Mouse (Mus musculus) kidney, adult 10 weeks (tissue): ENCODE data around the gene P2ry2. TPM values are rescaled to one million over a fixed set of nuclear protein-coding genes. Genes with fewer than 3 reads are reported as not detected.

ENCODE experiments used
- polyA plus RNA-seq: library from polyadenylated mRNA; stranded (reverse); fragments of 350-450 nt; fragmentation: Illumina TruSeq; extraction: RNeasy Lipid Tissue Mini Kit (QIAGEN cat#74804); gene quantifications from one replicate; pipeline ENCODE4 v1.2.3, GENCODE M21; 2014; ENCODE audit warnings: low read depth, low replicate concordance

P2ry2 gene
- 2.1 TPM for polyA plus RNA-seq

DNA sequence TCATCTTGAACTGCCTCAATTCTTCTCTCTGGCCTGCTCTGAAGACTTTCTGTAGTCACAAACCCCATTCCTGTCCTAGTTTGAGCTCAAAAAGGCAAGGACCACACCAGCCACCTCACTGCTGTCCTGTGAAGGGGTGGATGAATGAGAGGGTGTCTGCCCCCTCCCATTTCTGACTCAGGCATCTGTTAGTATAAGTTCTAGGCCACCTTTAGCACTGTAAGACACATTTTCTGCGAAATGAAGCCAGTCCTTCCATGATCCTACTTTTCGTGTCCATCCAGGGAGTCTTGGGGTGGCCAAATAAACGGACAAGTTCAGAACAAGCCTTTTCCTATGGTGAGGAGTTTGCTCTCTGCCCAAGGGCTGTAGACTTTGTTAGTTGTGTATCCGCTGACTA lies at the start of gene P2ry2:
P2ry2 (minus strand) TSS at position 326 of the 400 bp plus-strand sequence.

DNA sequence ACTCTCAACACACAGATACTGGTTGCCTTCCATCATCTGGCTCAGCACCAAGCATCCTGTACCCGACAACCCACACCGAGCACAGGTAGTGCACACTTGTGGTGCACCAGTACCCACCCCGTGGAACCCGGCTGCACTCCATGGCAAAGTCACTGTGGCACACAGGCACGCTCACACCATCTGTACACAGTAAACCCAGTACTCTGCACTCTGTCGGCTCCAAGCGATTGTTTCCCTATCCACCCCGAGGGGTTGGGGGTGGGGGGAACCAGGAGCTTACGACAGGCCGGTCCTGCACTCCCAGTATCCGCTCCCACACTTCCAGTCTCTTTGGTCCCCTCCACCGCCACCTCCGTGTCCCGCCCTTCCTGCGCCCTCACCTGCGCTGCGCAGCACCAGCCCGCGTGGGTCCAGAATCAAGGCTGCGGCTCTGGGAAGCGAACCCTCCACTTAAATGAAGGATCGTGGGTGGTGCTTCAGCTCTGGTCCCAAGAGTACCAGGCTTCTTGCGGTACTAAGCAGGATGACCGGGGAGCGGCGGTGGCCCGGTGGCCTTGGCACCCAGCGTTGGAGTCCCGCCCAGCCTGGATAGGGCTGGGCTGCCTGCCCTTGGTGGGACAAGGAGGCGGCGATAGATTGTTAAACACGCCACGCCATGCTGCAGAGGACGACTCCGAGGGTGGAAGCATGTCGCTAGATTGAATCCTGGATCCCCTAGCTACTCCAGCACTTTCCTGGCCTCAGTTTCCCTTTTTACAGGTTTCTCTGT lies 38.3 kb downstream of the P2ry2 start, which contains the start of gene P2ry6:
P2ry6 (minus strand) TSS at position 515 of the 769 bp plus-strand sequence.

Other genes with a start within 250 kb of the P2ry2 start
- not detected for gene Relt, start 149.4 kb downstream of the P2ry2 start, polyA plus RNA-seq
- 1.3 TPM for gene Arhgef17, start 80.8 kb downstream of the P2ry2 start, polyA plus RNA-seq
- not detected for gene P2ry6, start 38.2 kb downstream of the P2ry2 start, polyA plus RNA-seq
- gene Fchsd2, start 80.0 kb upstream of the P2ry2 start, polyA plus RNA-seq: 47.2 TPM